Mouse (Mus musculus): ENCODE measurements around the gene Tubb2b. TPM values are rescaled to one million over a fixed set of nuclear protein-coding genes. Genes with fewer than 3 reads are reported as not detected.
A peak's percentile ranks its signal among the peaks of the same experiment; 100 is the strongest.

Gene Tubb2b
- total RNA-seq (2022) = 1 to 10 TPM in 3 of 4 experiments, under 1 TPM in 1; 0.81 to 3.5 (median 1.5) TPM

GRCm38 (mm10) chr13:34130226-34130731, at the start of gene Tubb2b:
Gene Tubb2b (minus strand): TSS chr13:34130466.
- DNase-seq = no peak

- no peak for DNase-seq
These were observed 43.8 kb upstream of the Tubb2b start for GRCm38 (mm10) chr13:34174025-34174424.

- no peak for DNase-seq
These were observed 33.2 kb upstream of the Tubb2b start for GRCm38 (mm10) chr13:34163304-34163975.

- peak; percentile 88 for DNase-seq
These were observed 32.4 kb upstream of the Tubb2b start, which contains the start of gene Psmg4 for GRCm38 (mm10) chr13:34162491-34163303. Gene Psmg4 (plus strand): TSS chr13:34162964.

GRCm38 (mm10) chr13:34159926-34160325, 29.7 kb upstream of the Tubb2b start:
- DNase-seq = no peak

GRCm38 (mm10) chr13:34157596-34158157, 27.4 kb upstream of the Tubb2b start:
- DNase-seq = no peak

GRCm38 (mm10) chr13:34156840-34157185, 26.5 kb upstream of the Tubb2b start:
- no peak for DNase-seq

- no peak for DNase-seq
These were observed 26.0 kb upstream of the Tubb2b start for GRCm38 (mm10) chr13:34156133-34156839.

- no peak for DNase-seq
These were observed 24.6 kb upstream of the Tubb2b start for GRCm38 (mm10) chr13:34154931-34155272.

GRCm38 (mm10) chr13:34154217-34154930, 24.1 kb upstream of the Tubb2b start:
- DNase-seq = peak; percentile 56

- DNase-seq = no peak
These were observed 23.2 kb upstream of the Tubb2b start for GRCm38 (mm10) chr13:34153254-34154011.

- DNase-seq = no peak
These were observed 22.4 kb upstream of the Tubb2b start for GRCm38 (mm10) chr13:34152695-34153094.

GRCm38 (mm10) chr13:34151425-34151824, 21.2 kb upstream of the Tubb2b start:
- no peak for DNase-seq

- no peak for DNase-seq
These were observed 20.2 kb upstream of the Tubb2b start for GRCm38 (mm10) chr13:34150271-34151027.

GRCm38 (mm10) chr13:34149463-34150176, 19.4 kb upstream of the Tubb2b start:
- DNase-seq = no peak

- DNase-seq = no peak
These were observed 18.6 kb upstream of the Tubb2b start for GRCm38 (mm10) chr13:34148767-34149392.

- DNase-seq = no peak
These were observed 17.9 kb upstream of the Tubb2b start for GRCm38 (mm10) chr13:34148181-34148580.

GRCm38 (mm10) chr13:34146916-34147315, 16.6 kb upstream of the Tubb2b start:
- no peak for DNase-seq

GRCm38 (mm10) chr13:34143389-34143788, 13.1 kb upstream of the Tubb2b start:
- DNase-seq = no peak

Data from adrenal gland, adult 8-10 months (tissue).